Mouse (Mus musculus) left cerebral cortex, postnatal 4 days (tissue): ENCODE measurements around the gene Olfr348. TPM values are rescaled to one million over a fixed set of nuclear protein-coding genes. Genes with fewer than 3 reads are reported as not detected.

Experiments used
- DNase-seq: peaks from one replicate; pipeline ENCODE4 v3.0.0-alpha.2; 2022
- intact Hi-C: fragments of 180-260 bp; cut with DNase I; formaldehyde crosslinking; loops from one replicate; pipeline ENCODE4 v1.15.1; 2025
- total RNA-seq, 2 experiments: library from RNA; stranded (reverse); gene quantifications; 2 replicates each; pipeline ENCODE4 v1.2.3; 2021

Olfr348 gene
- not detected for total RNA-seq

DNA sequence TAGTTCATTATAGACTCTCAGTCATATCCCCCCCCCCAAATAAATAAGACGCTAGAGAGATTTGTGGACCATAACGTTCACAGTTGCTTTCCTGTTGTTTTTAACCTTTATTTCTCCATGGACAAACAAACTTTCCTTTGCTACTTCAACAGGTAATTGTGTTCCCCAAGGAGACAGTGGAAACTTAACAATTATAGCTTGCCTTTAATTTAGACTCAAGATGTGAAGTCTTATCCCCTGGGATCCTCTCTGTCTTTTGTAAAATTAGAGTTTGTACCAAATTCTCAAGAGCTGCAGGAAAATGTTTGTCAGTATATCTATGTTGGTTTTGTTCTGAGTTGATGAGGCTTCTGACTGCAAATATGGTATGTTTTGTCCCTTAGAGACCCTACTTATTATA, at the start of gene Olfr348:
Gene Olfr348, plus strand, starts transcription at position 301 of the 400 bp plus-strand sequence.
- intact Hi-C loops, result no loop called here
- no peak for DNase-seq

DNA sequence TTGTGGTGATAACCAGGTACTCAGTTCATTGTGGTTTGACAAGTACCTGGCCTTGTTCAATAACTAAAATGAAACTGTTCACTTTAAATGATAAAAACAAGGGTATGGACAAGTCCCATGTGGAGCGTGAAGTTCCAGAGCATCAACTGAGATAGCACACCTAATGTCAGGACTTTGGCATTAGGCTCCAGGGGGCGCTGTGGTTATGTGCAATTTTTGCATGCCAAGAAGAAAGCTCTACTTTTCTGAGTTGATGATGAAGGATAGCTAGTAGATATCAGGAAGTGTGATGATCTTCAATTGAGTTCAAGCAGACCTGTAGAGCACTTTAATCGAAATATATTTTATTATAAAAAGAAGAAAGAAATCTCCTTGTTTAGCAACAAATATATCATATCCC, 47.9 kb upstream of the Olfr348 start:
- intact Hi-C loops, result no loop called here
- no peak for DNase-seq

DNA sequence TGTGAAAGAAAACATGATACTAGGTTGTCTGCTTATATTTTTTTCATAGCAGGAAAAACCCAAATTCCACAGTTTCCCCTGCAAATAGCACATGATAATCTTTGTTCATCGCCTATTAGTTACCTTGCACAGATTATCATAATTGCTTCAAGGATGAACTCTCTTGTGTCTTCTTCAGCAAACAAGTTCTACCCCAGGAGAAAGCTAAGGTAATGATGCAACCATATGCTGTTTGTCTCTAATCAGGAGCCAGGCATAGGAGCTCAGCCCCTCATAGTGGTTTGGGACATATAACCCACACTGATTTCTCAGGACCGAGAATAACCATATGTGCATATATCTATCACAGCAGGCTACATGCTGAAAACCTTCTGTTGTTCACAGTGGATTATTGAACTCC, 6.2 kb downstream of the Olfr348 start, which contains the start of gene Olfr50:
Gene Olfr50, plus strand, starts transcription at position 301 of the 400 bp plus-strand sequence.
- no peak for DNase-seq
- intact Hi-C loops, result no loop called here

DNA sequence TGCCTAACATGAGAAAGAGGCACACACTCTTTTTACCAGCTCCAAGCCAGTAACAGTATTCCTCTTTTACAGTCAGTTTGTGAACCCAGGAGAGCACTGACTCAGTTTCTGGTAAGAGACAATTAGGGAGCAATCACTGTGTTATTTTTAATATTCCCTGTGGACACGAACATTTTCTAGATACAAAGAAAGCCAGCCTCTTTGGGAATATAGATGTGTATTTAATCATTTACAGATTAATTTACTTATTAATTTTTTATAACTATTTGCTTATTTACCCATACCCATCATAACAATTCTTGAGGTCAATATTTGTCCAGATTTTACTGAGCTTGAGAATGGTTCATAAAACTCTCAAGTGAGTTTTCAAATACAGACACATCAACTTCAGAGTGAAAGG, 32.9 kb downstream of the Olfr348 start, which contains the start of gene Olfr3:
Gene Olfr3, minus strand, starts transcription at position 101 of the 400 bp plus-strand sequence.
- no peak for DNase-seq

More for the DNA sequence above, 32.9 kb downstream of the Olfr348 start, which contains the start of gene Olfr3:
- intact Hi-C loops, result no loop called here

Other genes with a start within 250 kb of the Olfr348 start
- not detected for gene Olfr344, start 217.6 kb upstream of the Olfr348 start, total RNA-seq
- gene Olfr345, start 144.2 kb upstream of the Olfr348 start, total RNA-seq, result not detected
- not detected for gene Olfr346, start 98.5 kb upstream of the Olfr348 start, total RNA-seq
- not detected for gene Olfr347, start 52.4 kb upstream of the Olfr348 start, total RNA-seq
- gene Olfr50, start 6.3 kb downstream of the Olfr348 start, total RNA-seq, result not detected
- gene Olfr3, start 32.8 kb downstream of the Olfr348 start, total RNA-seq, result not detected
- not detected for gene Olfr350, start 62.0 kb downstream of the Olfr348 start, total RNA-seq
- gene Olfr351, start 78.4 kb downstream of the Olfr348 start, total RNA-seq, result not detected
- gene Olfr352, start 84.2 kb downstream of the Olfr348 start, total RNA-seq, result not detected
- gene Olfr353, start 108.7 kb downstream of the Olfr348 start, total RNA-seq, result not detected
- under 1 TPM in 1 of 2 experiments, not detected in 1; 0.04 TPM for gene Olfr354, start 121.4 kb downstream of the Olfr348 start, total RNA-seq
- gene Olfr355, start 144.6 kb downstream of the Olfr348 start, total RNA-seq, result not detected
- gene Olfr356, start 152.8 kb downstream of the Olfr348 start, total RNA-seq, result not detected
- not detected for gene Olfr357, start 209.6 kb downstream of the Olfr348 start, total RNA-seq
- not detected for gene Olfr358, start 225.1 kb downstream of the Olfr348 start, total RNA-seq